Comparison of ENCODE assay signal across 9 mouse cellular contexts in the genomic region with DNA sequence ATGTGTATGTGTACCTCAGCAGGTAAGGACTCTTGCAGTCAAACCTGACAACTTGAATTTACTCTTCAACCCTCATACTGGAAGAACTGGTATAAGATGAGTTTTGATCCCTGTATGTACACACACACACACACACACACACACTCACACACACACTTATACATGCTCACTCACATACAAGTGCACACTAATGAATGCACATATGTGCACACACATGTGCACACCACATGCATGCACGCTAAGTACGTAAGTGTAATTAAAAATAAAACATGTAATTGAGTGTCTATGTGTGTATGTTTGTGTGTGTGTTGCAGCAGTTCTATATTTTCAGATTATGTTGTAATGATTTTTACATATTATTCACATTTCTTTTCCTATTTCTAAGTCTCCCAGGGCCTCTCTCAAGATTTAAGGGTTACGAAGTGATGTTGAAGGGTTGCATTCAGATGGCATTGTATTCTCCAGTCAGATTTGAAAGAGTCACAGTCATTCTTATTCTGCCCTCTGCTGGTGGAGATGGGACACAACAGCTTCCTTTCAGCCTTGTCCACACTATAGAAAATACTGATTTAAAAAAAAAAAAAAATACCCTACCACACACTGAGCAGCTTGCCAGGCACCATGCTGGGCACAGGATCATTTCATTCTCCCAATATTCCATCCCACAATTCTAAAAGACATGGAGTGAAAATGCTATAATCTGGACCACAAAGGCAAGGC.
DNase-seq lines count a peak whose midpoint lies in the region; ATAC-seq and TF ChIP-seq lines count a peak whose summit lies in the region.
"Had no signal": no experiment of that assay in that cellular context is flagged by ENCODE, and none has a peak within 500 bp of the region (broad histone marks: within the 10 kb centered on the region; RNA-seq: fewer than 3 reads in every experiment).

No protein-coding gene starts in this region.

- no peak for DNase-seq in kidney, postnatal 14 days
- DNase-seq in ES-E14 (ENCODE audit: low read depth, low spot score), result peak; percentile 41
- DNase-seq in adipocyte (ENCODE audit: low spot score), result peak; percentile 24
- peak; percentile 51 for DNase-seq in forelimb bud, embryonic 11.5 days (ENCODE audit: low read depth, low spot score)
- peak; percentile 22 for DNase-seq in lung, postnatal 25 days (ENCODE audit: low spot score)
- peak; percentile 58 for DNase-seq in splenic B cell, adult 2 months (ENCODE audit: low read depth, low spot score)

- no peak overlapping the region for H3K27ac ChIP-seq in kidney, embryonic 14.5 days (ENCODE audit: low read depth, low read length)
- no peak overlapping the region for H3K27ac ChIP-seq in ES-E14 (ENCODE audit: insufficient read depth, low read depth, low read length, poor library complexity, severe bottlenecking)
- H3K27ac ChIP-seq: limb, embryonic 13.5 days had no signal

- no peak overlapping the region for H3K4me2 ChIP-seq in kidney, embryonic 14.5 days (replicated peaks; ENCODE audit: low read depth, low read length)
- H3K4me2 ChIP-seq: limb, embryonic 13.5 days had no signal

- H3K36me3 ChIP-seq in kidney, embryonic 14.5 days (ENCODE audit: control insufficient read depth, insufficient read depth, low read length), result no peaks in the 10 kb centered on the region
- no peaks in the 10 kb centered on the region for H3K36me3 ChIP-seq in ES-E14 (ENCODE audit: control insufficient read depth, insufficient read depth, low read length, poor library complexity, severe bottlenecking)
- no peaks in the 10 kb centered on the region for H3K36me3 ChIP-seq in splenic B cell, adult 2 months (ENCODE audit: control insufficient read depth, insufficient read depth, low read length, poor library complexity, severe bottlenecking)
- H3K36me3 ChIP-seq: limb, embryonic 13.5 days had no signal

- in situ Hi-C loops in ES-E14 (cut with MboI; ENCODE audit: low sequenced_read_pairs in 2 of 2, unreplicated experiment in 2 of 2), result loop anchor here in 1 of 2 experiments (25.0 kb wide), 1 partner anchor 428 kb away; no protein-coding TSS in a partner anchor

- no peaks in the 10 kb centered on the region for H3K9me3 ChIP-seq in kidney, embryonic 14.5 days (ENCODE audit: control insufficient read depth, low read length)
- no peaks in the 10 kb centered on the region for H3K9me3 ChIP-seq in ES-E14 (ENCODE audit: control insufficient read depth, insufficient read depth, low read depth, low read length)
- H3K9me3 ChIP-seq: limb, embryonic 13.5 days had no signal

- no peak overlapping the region for H3K4me3 ChIP-seq in kidney, embryonic 14.5 days (ENCODE audit: low read length)
- no peak overlapping the region for H3K4me3 ChIP-seq in ES-E14 (ENCODE audit: insufficient read depth in 1 of 2, low read depth in 1 of 2, low read length in 2 of 2, poor library complexity in 1 of 2, severe bottlenecking in 1 of 2)
- H3K4me3 ChIP-seq: erythroblast, embryonic 14.5 days; limb, embryonic 13.5 days had no signal

- H3K27me3 ChIP-seq in kidney, embryonic 14.5 days (ENCODE audit: control insufficient read depth, insufficient read depth, low read length), result no peaks in the 10 kb centered on the region
- H3K27me3 ChIP-seq in splenic B cell, adult 2 months (ENCODE audit: control insufficient read depth, insufficient read depth, low read length, poor library complexity, severe bottlenecking), result no peaks in the 10 kb centered on the region
- H3K27me3 ChIP-seq: limb, embryonic 13.5 days had no signal

- no peaks in the 10 kb centered on the region for H3K4me1 ChIP-seq in kidney, embryonic 14.5 days (ENCODE audit: control insufficient read depth, insufficient read depth, low read length)
- H3K4me1 ChIP-seq in ES-E14 (ENCODE audit: control insufficient read depth in 2 of 2, insufficient read depth in 2 of 2, low read length in 2 of 2, poor library complexity in 1 of 2), result peaks cover 0 to 3% of the 10 kb centered on the region in 2 experiments; a peak in 2 of 4 replicates
- H3K4me1 ChIP-seq: limb, embryonic 13.5 days had no signal

- no peak overlapping the region for H3K9ac ChIP-seq in kidney, embryonic 14.5 days (ENCODE audit: low read depth, low read length)
- no peak overlapping the region for H3K9ac ChIP-seq in ES-E14 (ENCODE audit: insufficient read depth, low read depth, low read length, poor library complexity, severe bottlenecking)
- H3K9ac ChIP-seq: limb, embryonic 13.5 days had no signal

- 0 out of 2 replicates have a peak, but pooled peaks have one; percentile 35 for ATAC-seq in kidney, embryonic 14.5 days (ENCODE audit: low FRiP score, low TSS enrichment)

- 86% methylated on average over 3 of the region's 3 CpGs for WGBS in kidney, embryonic 14.5 days

TF ChIP-seq in ES-E14, 5 proteins besides CTCF, POLR2A, EP300 and RAD21:
- TF ChIP-seq MAFK (IDR thresholded peaks at IDR 0.05; ENCODE audit: insufficient read depth, low read depth, low read length) (peak; percentile 41; the same call in 1 of the 2 replicates), CHD2 (IDR thresholded peaks at IDR 0.05; ENCODE audit: low read depth, low read length) (no peak), ZNF384 (IDR thresholded peaks at IDR 0.05; ENCODE audit: low read depth, low read length) (peak; percentile 90), ZC3H11A (IDR thresholded peaks at IDR 0.05; ENCODE audit: borderline replicate concordance, low read depth, low read length) (peak; percentile 74), HCFC1 (IDR thresholded peaks at IDR 0.05; ENCODE audit: borderline replicate concordance, insufficient read depth, low read length) (no peak)
